Mouse (Mus musculus) heart, adult 2 months (tissue): ENCODE measurements around the gene Aunip.

Experiments used
- CTCF ChIP-seq: fragments of 200-600 bp; IDR thresholded peaks from 2 replicates; pipeline ENCODE4 v1.8.1; 2022; ENCODE audit warnings: antibody characterized with exemption, mild to moderate bottlenecking, moderate library complexity
- EP300 ChIP-seq: fragments of 200-500 bp; IDR thresholded peaks from 2 replicates; pipeline ENCODE4 v1.6.1; 2011; ENCODE audit warnings: low read depth, low read length, control low read depth; ENCODE audit not compliant: insufficient read depth
- POLR2A ChIP-seq: fragments of 200-500 bp; IDR thresholded peaks from 2 replicates; pipeline ENCODE4 v1.6.1; 2011; ENCODE audit warnings: mild to moderate bottlenecking, low read depth, low read length, control low read depth; ENCODE audit not compliant: insufficient read depth

- no peak for TF ChIP-seq CTCF
- TF ChIP-seq EP300, result no peak
- no peak for TF ChIP-seq POLR2A
Observed at GRCm38 (mm10) chr4:134532928-134533327, 22.1 kb downstream of the Aunip start.
